Mouse (Mus musculus) MEL (cell line): ENCODE data around the gene Lrfn4. TPM values are rescaled to one million over a fixed set of nuclear protein-coding genes. Genes with fewer than 3 reads are reported as not detected.

Source experiments
- DNase-seq: peaks from one replicate; pipeline ENCODE4 v3.0.0; 2011; ENCODE audit warnings: low read depth, low spot score
- H3K27ac ChIP-seq: 2 replicates; pipeline ENCODE4 v1.5.1; 2012; ENCODE audit warnings: low read depth, mild to moderate bottlenecking, control low read depth, low read length, moderate library complexity; ENCODE audit not compliant: control insufficient read depth
- H3K27me3 ChIP-seq, 2 experiments: fragments of 150-350 bp in 1 of 2; sonication (generic) in 1 of 2; 2 replicates each; pipeline ENCODE4 v1.6.1; 2012; ENCODE audit warnings: low read length in 2 of 2, mild to moderate bottlenecking in 2 of 2, improper control_type of control experiment in 1 of 2, moderate library complexity in 1 of 2; ENCODE audit not compliant: insufficient read depth in 2 of 2, control insufficient read depth in 1 of 2
- H3K36me3 ChIP-seq, 2 experiments: 2 replicates each; pipeline ENCODE4 v1.6.1; 2012 to 2014; ENCODE audit warnings: low read length in 2 of 2, improper control_type of control experiment in 1 of 2, inconsistent platforms in 1 of 2, mild to moderate bottlenecking in 1 of 2; ENCODE audit not compliant: insufficient read depth in 2 of 2, control insufficient read depth in 1 of 2
- H3K4me1 ChIP-seq, 2 experiments: fragments of 150-350 bp in 1 of 2; sonication (generic) in 1 of 2; 2 replicates each; pipeline ENCODE4 v1.6.1; 2012; ENCODE audit warnings: low read length in 2 of 2, improper control_type of control experiment in 1 of 2, mild to moderate bottlenecking in 1 of 2; ENCODE audit not compliant: insufficient read depth in 2 of 2, control insufficient read depth in 1 of 2
- H3K4me3 ChIP-seq, 2 experiments: fragments of 150-350 bp in 1 of 2; sonication (generic) in 1 of 2; 2 replicates each; pipeline ENCODE4 v1.5.1; 2012; ENCODE audit warnings: low read depth in 2 of 2, low read length in 2 of 2, mild to moderate bottlenecking in 2 of 2, moderate library complexity in 2 of 2, control low read depth in 1 of 2, improper control_type of control experiment in 1 of 2; ENCODE audit not compliant: control insufficient read depth in 1 of 2, insufficient read depth in 1 of 2
- H3K79me2 ChIP-seq: 2 replicates; pipeline ENCODE4 v1.6.1; 2012; ENCODE audit warnings: mild to moderate bottlenecking, low read length, moderate library complexity; ENCODE audit not compliant: control insufficient read depth, poor library complexity, insufficient read depth
- H3K9ac ChIP-seq: 2 replicates; pipeline ENCODE4 v1.6.1; 2012; ENCODE audit warnings: low read depth, mild to moderate bottlenecking, control low read depth, low read length, moderate library complexity; ENCODE audit not compliant: control insufficient read depth, poor library complexity, severe bottlenecking
- H3K9me3 ChIP-seq: fragments of 150-350 bp; sonication (generic); replicated peaks from 2 replicates; pipeline ENCODE4 v1.6.1; 2012; ENCODE audit warnings: mild to moderate bottlenecking, low read length, improper control_type of control experiment, moderate library complexity; ENCODE audit not compliant: insufficient read depth
- BHLHE40 ChIP-seq: IDR thresholded peaks from 2 replicates; pipeline ENCODE4 v1.6.1; 2012; ENCODE audit warnings: low read depth, mild to moderate bottlenecking, inconsistent platforms, low read length, improper control_type of control experiment, borderline replicate concordance
- CHD1 ChIP-seq: IDR thresholded peaks from 2 replicates; pipeline ENCODE4 v1.6.1; 2012; ENCODE audit warnings: low read depth, mild to moderate bottlenecking, inconsistent platforms, low read length, improper control_type of control experiment
- CHD2 ChIP-seq: IDR thresholded peaks from 2 replicates; pipeline ENCODE4 v1.6.1; 2011; ENCODE audit warnings: low read length, improper control_type of control experiment
- ELF1 ChIP-seq: IDR thresholded peaks from 2 replicates; pipeline ENCODE4 v1.6.1; 2014; ENCODE audit warnings: low read depth, mild to moderate bottlenecking, inconsistent platforms, low read length, improper control_type of control experiment, moderate library complexity
- EP300 ChIP-seq, 2 experiments: IDR thresholded peaks; 2 replicates each; pipeline ENCODE4 v1.6.1; 2011; ENCODE audit warnings: improper control_type of control experiment in 2 of 2, low read length in 2 of 2, low read depth in 1 of 2, mild to moderate bottlenecking in 1 of 2
- ETS1 ChIP-seq: IDR thresholded peaks from 2 replicates; pipeline ENCODE4 v1.6.1; 2012; ENCODE audit warnings: low read depth, mild to moderate bottlenecking, inconsistent platforms, low read length, improper control_type of control experiment, moderate library complexity
- GATA1 ChIP-seq: IDR thresholded peaks from 2 replicates; pipeline ENCODE4 v1.6.1; 2011; ENCODE audit warnings: low read depth, low read length, improper control_type of control experiment
- HCFC1 ChIP-seq: IDR thresholded peaks from 2 replicates; pipeline ENCODE4 v1.6.1; 2012; ENCODE audit warnings: low read depth, mild to moderate bottlenecking, inconsistent platforms, low read length, improper control_type of control experiment, moderate library complexity
- JUND ChIP-seq: IDR thresholded peaks from 2 replicates; pipeline ENCODE4 v1.6.1; 2011; ENCODE audit warnings: low read depth, mild to moderate bottlenecking, improper control_type of control experiment, low read length
- MAFK ChIP-seq: IDR thresholded peaks from 2 replicates; pipeline ENCODE4 v1.6.1; 2011; ENCODE audit warnings: low read depth, mild to moderate bottlenecking, low read length, improper control_type of control experiment, borderline replicate concordance
- MEF2A ChIP-seq: IDR thresholded peaks from 2 replicates; pipeline ENCODE4 v1.6.1; 2014; ENCODE audit warnings: low read depth, mild to moderate bottlenecking, inconsistent platforms, low read length, improper control_type of control experiment; ENCODE audit not compliant: poor library complexity, insufficient replicate concordance, severe bottlenecking; ENCODE audit errors: extremely low read depth
- MYC ChIP-seq: IDR thresholded peaks from 2 replicates; pipeline ENCODE4 v1.6.1; 2011; ENCODE audit warnings: low read depth, mild to moderate bottlenecking, low read length, improper control_type of control experiment, moderate library complexity
- NRF1 ChIP-seq: IDR thresholded peaks from 2 replicates; pipeline ENCODE4 v1.6.1; 2014; ENCODE audit warnings: low read depth, mild to moderate bottlenecking, inconsistent platforms, low read length, improper control_type of control experiment, moderate library complexity; ENCODE audit not compliant: poor library complexity, insufficient read depth, severe bottlenecking
- POLR2A ChIP-seq, 2 experiments: IDR thresholded peaks; 2 replicates each; pipeline ENCODE4 v1.6.1; 2011 to 2012; ENCODE audit warnings: low read length in 2 of 2, mild to moderate bottlenecking in 2 of 2, control low read depth in 1 of 2, improper control_type of control experiment in 1 of 2, low read depth in 1 of 2, moderate library complexity in 1 of 2; ENCODE audit not compliant: control insufficient read depth in 1 of 2, insufficient read depth in 1 of 2, poor library complexity in 1 of 2
- POLR2AphosphoS5 ChIP-seq: IDR thresholded peaks from 2 replicates; pipeline ENCODE4 v1.6.1; 2012; ENCODE audit warnings: low read depth, borderline replicate concordance, mild to moderate bottlenecking, inconsistent platforms, low read length, moderate library complexity, mixed read lengths
- RAD21 ChIP-seq: IDR thresholded peaks from 2 replicates; pipeline ENCODE4 v1.6.1; 2011; ENCODE audit warnings: mild to moderate bottlenecking, low read depth, low read length, improper control_type of control experiment
- RCOR1 ChIP-seq: IDR thresholded peaks from 2 replicates; pipeline ENCODE4 v1.6.1; 2012; ENCODE audit warnings: low read depth, mild to moderate bottlenecking, inconsistent platforms, low read length, improper control_type of control experiment
- SIN3A ChIP-seq: IDR thresholded peaks from 2 replicates; pipeline ENCODE4 v1.6.1; 2012; ENCODE audit warnings: low read length, improper control_type of control experiment, inconsistent platforms
- TAL1 ChIP-seq: IDR thresholded peaks from 2 replicates; pipeline ENCODE4 v1.6.1; 2012; ENCODE audit warnings: mild to moderate bottlenecking, inconsistent platforms, low read length, moderate library complexity, mixed read lengths
- TBP ChIP-seq: IDR thresholded peaks from 2 replicates; pipeline ENCODE4 v1.8.0; 2011; ENCODE audit warnings: low read depth, low read length, improper control_type of control experiment
- TCF12 ChIP-seq: IDR thresholded peaks from 2 replicates; pipeline ENCODE4 v1.6.1; 2014; ENCODE audit warnings: low read depth, mild to moderate bottlenecking, inconsistent platforms, low read length, improper control_type of control experiment, moderate library complexity
- UBTF ChIP-seq: IDR thresholded peaks from 2 replicates; pipeline ENCODE4 v1.6.1; 2012; ENCODE audit warnings: low read depth, mild to moderate bottlenecking, inconsistent platforms, low read length, improper control_type of control experiment, moderate library complexity, borderline replicate concordance; ENCODE audit not compliant: insufficient read depth
- USF2 ChIP-seq, 2 experiments: IDR thresholded peaks; 2 replicates each; pipeline ENCODE4 v1.6.1; 2011 to 2012; ENCODE audit warnings: improper control_type of control experiment in 2 of 2, low read length in 2 of 2, borderline replicate concordance in 1 of 2, inconsistent platforms in 1 of 2, low read depth in 1 of 2, mild to moderate bottlenecking in 1 of 2; ENCODE audit not compliant: insufficient read depth in 1 of 2
- ZC3H11A ChIP-seq: IDR thresholded peaks from 2 replicates; pipeline ENCODE4 v1.6.1; 2012; ENCODE audit warnings: low read depth, mild to moderate bottlenecking, inconsistent platforms, low read length, improper control_type of control experiment
- ZKSCAN1 ChIP-seq: IDR thresholded peaks from 2 replicates; pipeline ENCODE4 v1.6.1; 2012; ENCODE audit warnings: low read depth, mild to moderate bottlenecking, inconsistent platforms, low read length, improper control_type of control experiment, moderate library complexity
- ZNF384 ChIP-seq: IDR thresholded peaks from 2 replicates; pipeline ENCODE4 v1.6.1; 2012; ENCODE audit warnings: low read depth, mild to moderate bottlenecking, inconsistent platforms, low read length, improper control_type of control experiment
- polyA plus RNA-seq, 2 experiments: library from polyadenylated mRNA; stranded (reverse) in 1 of 2; unstranded in 1 of 2; fragments of >175 nt in 1 of 2; fragments of >200 nt in 1 of 2; gene quantifications; 2 replicates each; pipeline versions ENCODE4 v1.2.1 to v1.2.4; 2012; ENCODE audit warnings: low replicate concordance in 2 of 2, low read depth in 1 of 2; ENCODE audit not compliant: insufficient read length in 2 of 2, insufficient read depth in 1 of 2, missing spikeins in 1 of 2
- total RNA-seq: library from RNA; depleted of rRNA; stranded (reverse); fragments of 300-350 nt; gene quantifications from 2 replicates; pipeline ENCODE4 v1.2.3, GENCODE M21; 2012

Lrfn4 gene
- total and polyA plus RNA-seq, 3 experiments, result 14.0 to 17.5 TPM; not detected in 1

- peaks cover 25 to 29% of the 10 kb centered on the region in 2 experiments for H3K4me1 ChIP-seq
- peaks cover 0 to 31% of the 10 kb centered on the region in 2 experiments; a peak in 2 of 4 replicates for H3K36me3 ChIP-seq
Measured at GRCm38 (mm10) chr19:4572061-4572460, 43.4 kb downstream of the Lrfn4 start.

GRCm38 (mm10) chr19:4571658-4572057 lies 43.8 kb downstream of the Lrfn4 start:
- Histone ChIP-seq H3K4me3 (no peak overlapping the region), H3K9me3 (no peaks in the 10 kb centered on the region), H3K36me3 (peaks cover 0 to 32% of the 10 kb centered on the region in 2 experiments; a peak in 2 of 4 replicates)
- TF ChIP-seq EP300 (IDR thresholded peaks at IDR 0.05; ENCODE audit: low read depth in 1 of 2, low read length in 2 of 2) (0 out of 4 replicates have a peak, but pooled peaks of 1 of the 2 experiments have one; percentile 19), UBTF (no peak), ZNF384 (no peak), RCOR1 (no peak), NRF1 (no peak), SIN3A (no peak), TBP (0 out of 2 replicates have a peak, but pooled peaks have one; percentile 17), MEF2A (no peak), POLR2AphosphoS5 (no peak), GATA1 (no peak), ETS1 (peak; percentile 59; the same call in 1 of the 2 replicates), USF2 (IDR thresholded peaks at IDR 0.05; ENCODE audit: borderline replicate concordance in 1 of 2, insufficient read depth in 1 of 2, low read depth in 1 of 2, low read length in 2 of 2) (no peak), ELF1 (peak; percentile 84; the same call in 1 of the 2 replicates), RAD21 (no peak), CHD1 (no peak)
- TF ChIP-seq, all 39 proteins: peak for 4
- Histone ChIP-seq H3K27ac (no peak overlapping the region), H3K9ac (no peak overlapping the region), H3K27me3 (no peaks in the 10 kb centered on the region), H3K4me1 (peaks cover 25 to 29% of the 10 kb centered on the region in 2 experiments), H3K79me2 (no peaks in the 10 kb centered on the region)
- peak; percentile 54 for DNase-seq

More at GRCm38 (mm10) chr19:4572061-4572460, 43.4 kb downstream of the Lrfn4 start:
- H3K9me3 ChIP-seq, result no peaks in the 10 kb centered on the region
- no peaks in the 10 kb centered on the region for H3K79me2 ChIP-seq
- no peak for TF ChIP-seq TCF12
- TF ChIP-seq MAFK, result no peak
- no peak for TF ChIP-seq CHD2
- no peak for TF ChIP-seq TAL1
- no peak for TF ChIP-seq USF2 (IDR thresholded peaks at IDR 0.05; ENCODE audit: borderline replicate concordance in 1 of 2, insufficient read depth in 1 of 2, low read depth in 1 of 2, low read length in 2 of 2)
- no peak for TF ChIP-seq BHLHE40
- no peak for TF ChIP-seq MYC
- TF ChIP-seq ZKSCAN1, result no peak
- no peak for TF ChIP-seq UBTF
- no peak for TF ChIP-seq JUND
- no peak for TF ChIP-seq HCFC1
- TF ChIP-seq NRF1, result no peak
- TF ChIP-seq POLR2A (IDR thresholded peaks at IDR 0.05; ENCODE audit: control insufficient read depth in 1 of 2, insufficient read depth in 1 of 2, low read depth in 1 of 2, low read length in 2 of 2, poor library complexity in 1 of 2), result no peak
- TF ChIP-seq SIN3A, result no peak
- no peak for TF ChIP-seq ZC3H11A
- DNase-seq, result no peak
- H3K27ac ChIP-seq, result no peak overlapping the region
- H3K9ac ChIP-seq, result no peak overlapping the region
- no peaks in the 10 kb centered on the region for H3K27me3 ChIP-seq
- H3K4me3 ChIP-seq, result no peak overlapping the region
